Mouse (Mus musculus): ENCODE measurements around the gene Kcnh1. TPM values are rescaled to one million over a fixed set of nuclear protein-coding genes. Genes with fewer than 3 reads are reported as not detected.

The Kcnh1 gene
- polyA plus RNA-seq (2012) = not detected in 2 replicates

DNA sequence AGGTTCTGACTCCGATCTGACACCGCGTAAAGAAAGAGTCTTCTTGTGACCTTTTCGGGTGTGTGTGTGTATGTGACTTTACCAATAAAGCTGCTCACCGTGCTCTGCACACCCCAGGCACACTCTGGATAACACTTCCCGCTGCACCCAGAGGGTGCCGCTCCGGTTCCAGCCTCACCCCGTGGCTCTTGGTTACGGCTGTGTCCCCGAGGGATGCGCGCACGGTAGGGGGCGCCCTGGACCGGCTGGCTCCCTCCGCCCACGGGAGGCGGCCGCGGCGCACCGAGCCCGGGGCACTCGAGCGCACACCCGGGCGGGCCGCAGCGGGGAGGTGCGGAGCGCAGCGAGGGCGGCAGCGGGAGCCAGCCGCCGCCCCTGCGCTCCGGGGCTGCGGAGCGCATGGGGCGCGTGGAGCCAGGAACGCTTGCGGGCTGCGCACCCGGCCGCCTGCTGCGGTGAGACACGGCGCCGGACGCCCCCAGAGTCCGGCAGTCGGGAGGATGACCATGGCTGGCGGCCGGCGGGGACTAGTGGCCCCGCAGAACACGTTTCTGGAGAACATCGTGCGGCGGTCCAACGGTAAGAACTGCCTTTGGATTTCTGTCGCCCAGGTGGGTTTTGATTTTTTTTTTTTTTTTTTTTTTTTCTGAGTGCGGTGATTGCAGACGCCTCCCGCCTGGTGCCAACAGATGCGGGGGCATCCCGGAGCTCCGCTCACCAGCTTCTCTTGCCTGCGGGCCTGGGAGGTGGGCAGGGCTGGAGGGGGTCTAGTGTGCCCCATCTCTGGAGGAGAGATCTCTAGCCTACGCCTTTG lies at the start of gene Kcnh1:
Gene Kcnh1 (plus strand): TSS at position 267 of the 814 bp plus-strand sequence.
- TF ChIP-seq GATA1 (IDR thresholded peaks at IDR 0.05; ENCODE audit: low read length) (no peak), TAL1 (IDR thresholded peaks at IDR 0.05; ENCODE audit: low read length) (no peak)
- Histone ChIP-seq H3K27me3 (ENCODE audit: control insufficient read depth) (peaks cover 36% of the 10 kb centered on the region), H3K9me3 (ENCODE audit: control insufficient read depth, low read length) (no peaks in the 10 kb centered on the region), H3K4me3 (replicated peaks) (no peak within 1 kb of the TSS), H3K36me3 (ENCODE audit: control insufficient read depth) (no peaks in the 10 kb centered on the region), H3K4me1 (ENCODE audit: control insufficient read depth) (no peaks in the 10 kb centered on the region)

DNA sequence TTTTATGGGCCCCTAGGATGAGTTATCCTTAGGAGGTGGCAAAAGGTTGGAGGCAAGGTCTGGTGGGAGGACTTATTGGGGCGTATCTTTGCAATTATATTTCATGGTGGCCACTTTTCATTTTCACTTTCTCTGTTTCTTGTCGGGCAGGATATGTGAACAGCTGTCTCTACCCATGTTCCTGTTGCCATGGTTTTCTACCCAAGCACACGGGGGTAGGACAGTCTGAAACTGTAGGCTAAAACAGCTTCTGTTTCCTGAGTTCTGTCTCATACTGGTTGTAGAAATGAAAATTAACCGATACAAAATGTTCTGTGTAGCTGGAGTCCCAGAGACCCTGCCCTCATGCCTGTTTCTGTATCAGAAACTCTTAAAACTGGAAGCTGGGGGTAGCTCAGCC lies 39.4 kb upstream of the Kcnh1 start:
- no peak for TF ChIP-seq GATA1 (IDR thresholded peaks at IDR 0.05; ENCODE audit: low read length)
- TF ChIP-seq TAL1 (IDR thresholded peaks at IDR 0.05; ENCODE audit: low read length) = no peak

GRCm38 (mm10) chr1:192171477-192171876 lies 19.1 kb upstream of the Kcnh1 start:
- TF ChIP-seq TAL1 (IDR thresholded peaks at IDR 0.05; ENCODE audit: low read length) (no peak), GATA1 (IDR thresholded peaks at IDR 0.05; ENCODE audit: low read length) (no peak)
- no peaks in the 10 kb centered on the region for H3K9me3 ChIP-seq (ENCODE audit: control insufficient read depth, low read length)
- H3K36me3 ChIP-seq (ENCODE audit: control insufficient read depth) = no peaks in the 10 kb centered on the region

More for the DNA sequence above, 39.4 kb upstream of the Kcnh1 start:
- Histone ChIP-seq H3K9me3 (ENCODE audit: control insufficient read depth, low read length) (peaks cover 2% of the 10 kb centered on the region; the same call in 1 of the 2 replicates), H3K4me3 (replicated peaks) (no peak overlapping the region), H3K4me1 (ENCODE audit: control insufficient read depth) (no peaks in the 10 kb centered on the region), H3K36me3 (ENCODE audit: control insufficient read depth) (no peaks in the 10 kb centered on the region), H3K27me3 (ENCODE audit: control insufficient read depth) (no peaks in the 10 kb centered on the region)

DNA sequence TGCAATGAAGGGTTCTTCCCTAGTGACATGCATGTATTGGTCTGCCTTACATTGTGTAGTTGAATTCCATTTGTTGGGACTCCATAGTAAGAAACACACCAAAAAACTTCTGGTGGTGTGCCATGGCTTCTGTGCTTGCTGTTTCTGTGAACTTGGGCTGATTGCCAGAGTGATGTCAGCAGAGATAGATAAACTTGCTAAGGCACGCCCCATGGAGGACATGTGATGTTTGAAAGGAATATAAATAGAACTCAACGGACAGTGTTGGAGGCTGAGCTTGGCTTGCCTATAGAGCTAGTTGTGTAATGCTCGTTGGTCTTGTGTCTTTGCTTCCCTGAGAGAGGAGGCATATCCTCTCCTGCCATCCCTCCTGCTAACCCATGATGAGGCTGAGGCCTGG lies 10.7 kb upstream of the Kcnh1 start:
- Histone ChIP-seq H3K4me1 (ENCODE audit: control insufficient read depth) (no peaks in the 10 kb centered on the region), H3K36me3 (ENCODE audit: control insufficient read depth) (no peaks in the 10 kb centered on the region)
- TF ChIP-seq GATA1 (IDR thresholded peaks at IDR 0.05; ENCODE audit: low read length) = no peak

More at GRCm38 (mm10) chr1:192171477-192171876, 19.1 kb upstream of the Kcnh1 start:
- Histone ChIP-seq H3K27me3 (ENCODE audit: control insufficient read depth) (0 out of 2 replicates have a peak, but pooled peaks cover 1% of the 10 kb centered on the region), H3K4me3 (replicated peaks) (no peak overlapping the region), H3K4me1 (ENCODE audit: control insufficient read depth) (no peaks in the 10 kb centered on the region)

DNA sequence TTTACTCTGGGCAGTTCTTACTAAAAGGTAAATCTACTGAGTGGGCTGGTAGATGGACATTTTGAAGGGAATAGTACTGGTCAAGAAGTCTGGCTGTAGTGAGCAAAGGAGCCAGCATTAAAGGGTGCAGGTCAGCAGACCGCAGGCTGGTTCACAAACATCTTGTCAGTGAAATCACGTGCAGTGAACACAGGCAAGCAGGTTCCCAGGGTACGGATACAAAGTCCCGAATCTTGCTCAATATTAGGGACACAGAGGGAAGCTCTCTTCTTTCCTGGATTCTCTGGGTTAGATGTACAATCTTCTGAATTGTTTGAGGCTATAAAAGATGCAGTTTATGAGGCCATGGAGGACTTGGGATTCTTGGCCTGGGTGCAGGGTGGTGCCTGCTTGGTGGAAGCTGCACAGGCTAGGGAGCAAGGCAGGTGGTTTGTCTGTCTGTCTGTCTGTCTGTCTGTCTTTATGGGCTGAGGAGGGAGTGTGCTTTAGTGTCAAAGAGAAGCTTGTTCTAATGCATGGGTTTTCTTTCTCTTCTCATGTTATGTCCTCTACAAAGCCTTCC lies 8.8 kb upstream of the Kcnh1 start:
- Histone ChIP-seq H3K4me3 (replicated peaks) (no peak overlapping the region), H3K9me3 (ENCODE audit: control insufficient read depth, low read length) (no peaks in the 10 kb centered on the region), H3K36me3 (ENCODE audit: control insufficient read depth) (no peaks in the 10 kb centered on the region), H3K27me3 (ENCODE audit: control insufficient read depth) (no peaks in the 10 kb centered on the region), H3K4me1 (ENCODE audit: control insufficient read depth) (no peaks in the 10 kb centered on the region)
- TF ChIP-seq TAL1 (IDR thresholded peaks at IDR 0.05; ENCODE audit: low read length) (no peak), GATA1 (IDR thresholded peaks at IDR 0.05; ENCODE audit: low read length) (no peak)

More for the DNA sequence above, 10.7 kb upstream of the Kcnh1 start:
- Histone ChIP-seq H3K27me3 (ENCODE audit: control insufficient read depth) (no peaks in the 10 kb centered on the region), H3K4me3 (replicated peaks) (no peak overlapping the region), H3K9me3 (ENCODE audit: control insufficient read depth, low read length) (no peaks in the 10 kb centered on the region)

GRCm38 (mm10) chr1:192189056-192189455 lies 1.5 kb upstream of the Kcnh1 start:
- H3K4me3 ChIP-seq (replicated peaks) = no peak overlapping the region
- H3K4me1 ChIP-seq (ENCODE audit: control insufficient read depth) = no peaks in the 10 kb centered on the region
- no peaks in the 10 kb centered on the region for H3K36me3 ChIP-seq (ENCODE audit: control insufficient read depth)
- H3K9me3 ChIP-seq (ENCODE audit: control insufficient read depth, low read length) = no peaks in the 10 kb centered on the region
- H3K27me3 ChIP-seq (ENCODE audit: control insufficient read depth) = peaks cover 36% of the 10 kb centered on the region
- TF ChIP-seq TAL1 (IDR thresholded peaks at IDR 0.05; ENCODE audit: low read length) (no peak), GATA1 (IDR thresholded peaks at IDR 0.05; ENCODE audit: low read length) (no peak)

- H3K36me3 ChIP-seq (ENCODE audit: control insufficient read depth) = no peaks in the 10 kb centered on the region
- no peak overlapping the region for H3K4me3 ChIP-seq (replicated peaks)
- TF ChIP-seq TAL1 (IDR thresholded peaks at IDR 0.05; ENCODE audit: low read length) = no peak
- no peak for TF ChIP-seq GATA1 (IDR thresholded peaks at IDR 0.05; ENCODE audit: low read length)
- peaks cover 36% of the 10 kb centered on the region for H3K27me3 ChIP-seq (ENCODE audit: control insufficient read depth)
- H3K9me3 ChIP-seq (ENCODE audit: control insufficient read depth, low read length) = no peaks in the 10 kb centered on the region
- no peaks in the 10 kb centered on the region for H3K4me1 ChIP-seq (ENCODE audit: control insufficient read depth)
Measured at GRCm38 (mm10) chr1:192189771-192190170, 803 bp upstream of the Kcnh1 start.

- Histone ChIP-seq H3K36me3 (ENCODE audit: control insufficient read depth) (no peaks in the 10 kb centered on the region), H3K9me3 (ENCODE audit: control insufficient read depth, low read length) (no peaks in the 10 kb centered on the region), H3K4me1 (ENCODE audit: control insufficient read depth) (no peaks in the 10 kb centered on the region), H3K27me3 (ENCODE audit: control insufficient read depth) (peaks cover 36% of the 10 kb centered on the region), H3K4me3 (replicated peaks) (no peak overlapping the region)
- TF ChIP-seq GATA1 (IDR thresholded peaks at IDR 0.05; ENCODE audit: low read length) (no peak), TAL1 (IDR thresholded peaks at IDR 0.05; ENCODE audit: low read length) (no peak)
Measured at GRCm38 (mm10) chr1:192191322-192191639, 707 bp downstream of the Kcnh1 start.

- H3K27me3 ChIP-seq (ENCODE audit: control insufficient read depth) = peaks cover 36% of the 10 kb centered on the region
Measured at GRCm38 (mm10) chr1:192191859-192192258, 1.3 kb downstream of the Kcnh1 start.

More at GRCm38 (mm10) chr1:192191859-192192258, 1.3 kb downstream of the Kcnh1 start:
- no peaks in the 10 kb centered on the region for H3K9me3 ChIP-seq (ENCODE audit: control insufficient read depth, low read length)
- no peaks in the 10 kb centered on the region for H3K4me1 ChIP-seq (ENCODE audit: control insufficient read depth)
- TF ChIP-seq GATA1 (IDR thresholded peaks at IDR 0.05; ENCODE audit: low read length) = no peak
- TF ChIP-seq TAL1 (IDR thresholded peaks at IDR 0.05; ENCODE audit: low read length) = no peak
- H3K36me3 ChIP-seq (ENCODE audit: control insufficient read depth) = no peaks in the 10 kb centered on the region
- H3K4me3 ChIP-seq (replicated peaks) = no peak overlapping the region
